ENCODE assay signal across 26 mouse cellular contexts in genomic region chr5:8990526-8990925, GRCm38 (mm10).
"Had no signal": no experiment of that assay in that cellular context is flagged by ENCODE, and none has a peak within 500 bp of the region (broad histone marks: within the 10 kb centered on the region; RNA-seq: fewer than 3 reads in every experiment).

No protein-coding gene starts in this region.

- H3K4me2 ChIP-seq: heart, embryonic 11.5 days; heart, embryonic 13.5 days; heart, embryonic 15.5 days; hindbrain, embryonic 13.5 days; hindbrain, embryonic 15.5 days; intestine, embryonic 15.5 days; limb, embryonic 12.5 days; liver, embryonic 11.5 days; liver, embryonic 13.5 days; liver, embryonic 15.5 days had no signal

- H3K27ac ChIP-seq: heart, adult 2 months; heart, embryonic 13.5 days; heart, embryonic 15.5 days; hindbrain, embryonic 13.5 days; hindbrain, embryonic 15.5 days; intestine, embryonic 15.5 days; layer of hippocampus, adult 2 months; left cerebral cortex, adult 2 months; limb, embryonic 10.5 days; limb, embryonic 12.5 days; liver, embryonic 13.5 days; liver, embryonic 15.5 days had no signal

- H3K4me3 ChIP-seq: heart, adult 2 months; heart, embryonic 13.5 days; heart, embryonic 15.5 days; hindbrain, embryonic 13.5 days; hindbrain, embryonic 15.5 days; intestine, embryonic 15.5 days; layer of hippocampus, adult 2 months; left cerebral cortex, adult 2 months; limb, embryonic 10.5 days; limb, embryonic 12.5 days; liver, embryonic 13.5 days; liver, embryonic 15.5 days had no signal

- ATAC-seq: inflammation-experienced regulatory T-cells, adult 6 months; intestine, embryonic 15.5 days; liver, postnatal 0 days had no signal

- H3K27me3 ChIP-seq: heart, embryonic 13.5 days; heart, embryonic 15.5 days; hindbrain, embryonic 13.5 days; hindbrain, embryonic 15.5 days; intestine, embryonic 15.5 days; limb, embryonic 12.5 days; liver, embryonic 13.5 days; liver, embryonic 15.5 days had no signal

- H3K4me1 ChIP-seq: hindbrain, embryonic 13.5 days; hindbrain, embryonic 15.5 days; intestine, embryonic 15.5 days; limb, embryonic 10.5 days; limb, embryonic 12.5 days had no signal

- H3K9me3 ChIP-seq: heart, embryonic 13.5 days; heart, embryonic 15.5 days; hindbrain, embryonic 13.5 days; hindbrain, embryonic 15.5 days; intestine, embryonic 15.5 days; limb, embryonic 10.5 days; limb, embryonic 12.5 days; liver, embryonic 13.5 days; liver, embryonic 15.5 days had no signal

- DNase-seq: gastrocnemius, postnatal 14 days; gastrocnemius, postnatal 36 days; heart, adult 11 months; heart, adult 2 months; heart, postnatal 14 days; heart, postnatal 36 days; kidney, adult 18-20 months; kidney, adult 8-10 months; kidney, postnatal 10 days; kidney, postnatal 25 days; kidney, postnatal 4 days; liver, embryonic 13.5 days; liver, postnatal 0 days had no signal

- H3K9ac ChIP-seq: heart, embryonic 13.5 days; heart, embryonic 15.5 days; hindbrain, embryonic 13.5 days; hindbrain, embryonic 15.5 days; intestine, embryonic 15.5 days; limb, embryonic 12.5 days; liver, embryonic 13.5 days; liver, embryonic 15.5 days; liver, postnatal 0 days had no signal
